Mouse (Mus musculus) 3T3-L1 (cell line): Measurements from ENCODE around the gene Dnhd1.
"Not testable (repeated sequence)": the region's sequence is repeated elsewhere in the genome, so short reads cannot be mapped to it uniquely, and the experiment has no call there.

Experiments
- DNase-seq: peaks from one replicate; pipeline ENCODE4 v3.0.0-alpha.2; 2015; ENCODE audit warnings: low read depth, low spot score

Dnhd1 gene

DNA sequence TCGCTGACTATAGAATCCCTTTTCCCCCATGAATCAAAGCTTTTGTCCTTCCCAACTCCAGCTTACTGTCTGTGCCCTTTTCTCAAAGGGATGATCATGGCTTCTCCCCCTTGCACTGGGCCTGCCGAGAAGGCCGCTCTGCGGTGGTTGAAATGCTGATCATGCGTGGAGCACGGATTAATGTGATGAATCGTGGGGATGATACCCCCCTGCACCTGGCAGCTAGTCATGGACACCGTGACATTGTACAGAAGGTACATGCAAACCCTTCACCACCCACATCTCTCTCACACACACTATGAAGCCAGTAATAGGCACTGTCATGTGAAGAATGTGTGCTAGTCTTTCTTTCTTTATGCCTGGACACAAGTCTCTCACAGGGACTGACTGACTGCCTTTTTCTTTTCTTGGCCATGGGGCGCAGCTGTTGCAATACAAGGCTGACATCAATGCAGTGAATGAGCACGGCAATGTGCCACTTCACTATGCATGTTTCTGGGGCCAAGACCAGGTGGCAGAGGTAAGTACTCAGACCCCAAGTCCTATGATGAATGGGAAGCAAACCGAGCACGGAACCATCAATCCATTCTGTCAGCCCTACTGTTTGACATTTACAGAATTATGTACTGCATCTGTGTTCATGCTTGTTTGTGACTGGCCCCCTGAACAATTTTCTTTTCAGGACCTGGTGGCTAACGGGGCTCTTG is 89.6 kb downstream of the Dnhd1 start:
- DNase-seq: no peak

DNA sequence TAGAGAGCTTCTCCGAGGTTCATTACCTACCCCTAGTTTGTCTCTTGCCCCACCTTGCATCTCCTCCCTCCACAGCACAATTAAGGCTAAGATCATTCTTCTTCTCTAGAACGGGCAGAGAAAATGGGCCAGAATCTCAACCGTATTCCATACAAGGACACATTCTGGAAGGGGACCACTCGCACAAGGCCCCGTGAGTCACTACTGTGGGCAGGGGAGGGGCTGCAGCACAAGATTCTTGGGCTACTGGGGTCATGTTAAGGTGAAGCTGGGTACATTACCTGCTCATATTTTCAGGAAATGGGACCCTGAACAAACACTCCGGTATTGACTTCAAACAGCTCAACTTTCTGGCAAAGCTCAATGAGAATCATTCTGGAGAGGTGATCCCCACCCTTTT is 90.2 kb downstream of the Dnhd1 start:
- DNase-seq: no peak

DNA sequence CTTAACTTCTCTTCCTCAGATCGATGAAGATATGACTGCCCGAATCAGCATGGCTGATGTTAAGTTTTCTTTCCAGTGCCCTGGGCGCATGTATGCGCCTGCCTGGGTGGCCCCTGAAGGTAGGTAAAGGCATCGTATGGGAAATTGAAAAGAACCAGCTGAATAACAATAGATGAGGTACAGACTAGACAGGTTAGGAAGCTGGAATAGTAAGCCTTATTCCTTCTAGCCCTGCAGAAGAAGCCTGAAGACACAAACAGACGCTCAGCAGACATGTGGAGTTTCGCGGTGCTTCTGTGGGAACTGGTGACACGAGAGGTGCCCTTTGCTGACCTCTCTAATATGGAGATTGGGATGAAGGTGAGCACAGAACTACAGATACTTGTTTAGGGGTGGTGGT is 91.4 kb downstream of the Dnhd1 start:
- DNase-seq: no peak

DNA sequence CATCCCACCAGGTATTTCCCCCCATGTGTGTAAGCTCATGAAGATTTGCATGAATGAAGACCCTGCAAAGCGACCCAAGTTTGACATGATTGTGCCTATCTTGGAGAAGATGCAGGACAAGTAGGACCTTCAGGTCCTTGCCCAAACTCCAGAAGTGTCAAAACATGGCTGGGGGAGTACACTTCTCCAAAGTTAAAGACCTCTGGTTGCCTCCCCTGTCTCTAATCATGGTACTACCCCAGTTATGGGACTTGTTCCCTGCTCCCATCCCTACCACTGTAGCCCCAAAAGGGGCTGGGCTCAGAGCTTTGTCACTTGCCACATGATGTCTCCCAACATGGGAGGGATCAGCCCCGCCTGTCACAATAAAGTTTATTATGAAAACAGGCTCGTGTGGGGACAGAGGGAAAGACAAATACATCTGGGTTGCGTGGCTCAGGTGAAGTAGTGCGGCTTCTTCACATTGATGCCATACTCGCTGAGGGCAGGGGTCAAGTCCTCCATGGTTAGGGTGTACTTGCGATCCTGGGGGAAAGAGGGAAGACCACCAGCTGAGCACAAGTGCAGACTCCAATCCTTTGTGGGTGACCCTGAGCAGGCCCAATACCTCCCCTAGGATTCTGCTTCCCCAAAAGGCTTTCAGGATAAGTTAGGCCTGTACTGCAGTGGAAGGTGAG is 92.0 kb downstream of the Dnhd1 start:
- not testable (repeated sequence) for DNase-seq

DNA sequence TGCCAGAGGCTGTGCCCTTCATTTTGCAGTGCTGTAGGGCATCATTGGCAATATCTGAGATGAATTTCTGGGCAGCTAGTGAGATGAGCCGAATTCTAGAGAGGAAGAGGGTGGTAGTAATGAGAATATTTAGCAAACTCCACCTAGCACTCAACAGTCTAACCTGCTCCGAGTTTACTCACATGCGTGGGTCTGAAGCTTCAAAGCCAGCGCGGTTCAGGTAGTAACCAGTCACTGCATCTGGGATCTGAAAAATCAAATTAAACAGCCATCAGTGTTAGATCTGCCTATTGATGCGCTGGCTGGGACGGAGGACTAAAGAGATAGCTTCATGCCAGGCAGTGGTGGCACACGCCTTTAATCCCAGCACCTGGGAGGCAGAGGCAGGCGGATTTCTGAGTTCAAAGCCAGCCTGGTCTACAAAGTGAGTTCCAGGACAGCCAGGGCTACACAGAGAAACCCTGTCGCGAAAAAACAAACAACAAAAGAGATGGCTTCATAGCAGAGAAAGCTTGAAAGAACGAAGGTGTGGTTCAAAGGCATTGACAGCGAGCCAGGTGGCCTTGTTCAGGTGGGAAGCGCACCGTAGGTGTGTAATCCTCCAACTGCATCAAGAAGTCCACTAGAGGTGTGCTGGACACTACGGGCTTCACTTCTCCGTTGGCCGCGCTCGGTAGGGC is 92.8 kb downstream of the Dnhd1 start:
- DNase-seq: not testable (repeated sequence)

DNA sequence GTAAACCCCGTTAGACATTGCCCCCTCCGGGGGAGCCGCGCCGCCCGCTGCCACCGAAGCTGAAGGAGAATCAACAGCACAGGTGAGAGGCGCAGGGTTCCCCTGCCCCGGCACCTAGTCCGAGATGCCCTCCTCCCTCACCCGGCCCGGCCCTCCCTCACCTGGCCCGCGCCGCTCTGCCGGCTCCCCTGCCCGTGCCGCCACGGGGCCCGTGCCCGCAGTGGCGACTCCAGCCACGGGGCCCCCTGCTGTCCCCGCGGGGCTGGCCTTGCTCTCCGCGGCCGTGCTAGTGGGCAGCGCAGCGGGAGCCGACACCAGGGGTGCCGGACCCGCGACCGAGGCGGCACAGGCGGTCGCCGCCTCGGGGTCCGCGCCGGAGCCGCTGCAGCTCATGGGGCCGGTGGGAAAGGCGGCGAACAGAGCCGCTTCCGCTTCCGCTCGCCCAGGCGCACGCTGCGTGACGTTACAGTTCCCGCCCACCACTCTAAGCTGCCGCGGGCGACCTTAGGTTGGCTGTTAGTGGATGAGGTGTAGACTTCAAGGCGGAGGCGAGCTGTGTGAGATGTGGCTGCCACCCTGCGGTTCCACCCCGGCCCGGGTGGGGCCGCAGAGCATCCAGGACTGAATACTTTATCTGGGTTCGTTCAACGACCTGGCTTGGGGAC is 93.4 kb downstream of the Dnhd1 start, which contains the start of gene Taf10:
Gene Taf10, minus strand, starts transcription at position 436 of the 665 bp plus-strand sequence.
- DNase-seq: peak; percentile 91

DNA sequence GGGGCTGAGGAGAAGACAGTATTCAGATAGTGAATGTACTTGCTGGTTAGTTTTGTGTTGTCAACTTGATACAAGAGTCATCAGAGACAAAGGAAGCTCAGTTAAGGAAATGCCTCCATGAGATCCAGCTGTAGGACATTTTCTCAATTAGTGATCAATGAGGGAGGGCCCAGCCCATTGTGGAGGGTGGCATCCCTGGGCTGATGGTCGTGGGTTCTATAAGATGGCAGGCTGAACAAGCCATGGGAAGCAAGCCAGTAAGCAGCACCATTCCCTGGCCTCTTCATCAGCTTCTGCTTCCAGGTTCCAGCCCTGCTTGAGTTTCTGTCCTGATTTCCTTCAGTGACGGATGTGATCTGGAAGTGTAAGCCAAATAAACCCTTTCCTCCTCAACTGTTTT is 97.1 kb downstream of the Dnhd1 start:
- DNase-seq: no peak

DNA sequence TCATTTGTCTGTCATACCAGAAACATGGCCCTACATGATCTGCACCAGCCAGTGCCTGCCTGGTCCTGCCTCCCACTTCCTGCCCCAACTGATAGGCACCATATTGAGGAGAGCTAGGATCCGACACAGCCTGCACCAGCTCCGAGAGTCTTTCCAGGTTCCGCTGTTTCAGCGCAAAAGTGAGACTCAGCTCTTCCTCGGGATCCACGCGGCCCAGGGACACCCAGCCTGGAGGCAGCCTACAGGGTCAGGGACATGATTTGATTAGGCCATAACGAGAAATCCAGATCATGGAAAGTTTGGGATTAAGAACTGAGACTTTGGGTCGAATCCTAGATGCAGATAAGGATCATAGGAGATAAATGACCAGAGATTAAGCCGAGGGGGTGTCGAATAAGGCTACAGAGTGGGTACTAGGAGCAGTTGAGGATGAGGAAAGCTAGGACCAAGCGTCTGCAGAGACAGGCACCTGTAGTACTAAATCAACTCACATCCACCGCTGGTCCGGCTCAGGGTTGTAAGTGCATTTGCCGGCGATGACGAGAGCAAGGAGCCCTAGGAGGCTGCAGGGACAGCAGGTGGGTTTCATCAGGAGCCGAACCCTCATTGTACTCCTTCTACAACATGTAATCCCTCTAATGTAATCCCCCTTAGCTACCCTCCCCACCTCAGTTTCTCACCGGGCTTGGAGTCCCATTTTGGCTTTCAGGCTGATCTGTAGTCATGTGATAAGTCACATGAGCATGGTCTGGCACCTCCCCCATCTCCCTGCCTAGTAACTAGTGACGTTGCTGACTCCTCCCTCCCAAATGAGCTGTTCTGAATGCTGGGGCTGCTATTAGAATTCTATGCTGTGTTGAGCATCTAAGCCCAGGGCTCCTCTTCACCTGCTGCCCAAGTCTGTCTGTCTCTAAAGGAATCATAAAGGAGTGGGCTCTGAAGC is 101.1 kb downstream of the Dnhd1 start, which contains the start of gene Tpp1:
Gene Tpp1, minus strand, starts transcription at position 745 of the 943 bp plus-strand sequence.
- DNase-seq: peak; percentile 96

DNA sequence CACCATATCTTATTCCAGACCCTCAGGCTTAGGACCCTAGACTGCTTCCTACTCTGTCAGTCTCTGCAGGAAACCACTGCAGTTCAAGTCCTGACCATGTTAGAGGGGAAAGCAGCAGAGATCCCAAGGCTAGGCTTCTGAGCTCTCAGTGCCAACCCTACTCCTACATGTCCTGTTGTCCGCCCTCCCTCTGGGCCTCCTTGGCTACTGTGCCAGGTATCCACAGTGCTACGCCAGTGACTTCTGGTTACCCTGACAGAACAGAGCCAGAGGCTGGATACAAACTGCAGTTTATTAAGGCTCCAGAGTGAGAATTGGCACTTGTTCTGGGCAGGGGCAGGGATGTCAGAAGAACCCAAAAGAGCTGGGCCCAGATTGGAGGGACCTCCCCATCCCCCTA is 102.1 kb downstream of the Dnhd1 start:
- no peak for DNase-seq

DNA sequence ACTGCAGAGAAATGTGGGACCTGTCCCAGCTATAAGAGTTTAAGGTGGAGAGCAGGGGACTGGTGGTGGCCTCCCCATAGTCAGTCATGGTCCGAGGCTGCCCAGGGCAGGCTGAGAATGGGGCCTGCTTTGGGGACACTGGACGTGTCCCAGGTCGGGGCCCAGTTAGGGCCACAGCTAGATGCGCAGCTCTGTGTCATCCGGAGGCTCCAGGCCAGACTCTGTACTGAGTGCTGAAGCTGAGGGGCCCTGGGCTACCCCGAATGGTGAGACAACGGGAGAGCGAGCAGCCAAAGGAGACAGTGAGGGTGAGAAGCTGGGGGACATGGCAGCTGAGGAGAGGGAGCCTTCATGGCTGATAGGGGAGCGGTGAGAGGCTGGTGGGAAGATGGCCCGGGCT is 102.7 kb downstream of the Dnhd1 start:
- no peak for DNase-seq

DNA sequence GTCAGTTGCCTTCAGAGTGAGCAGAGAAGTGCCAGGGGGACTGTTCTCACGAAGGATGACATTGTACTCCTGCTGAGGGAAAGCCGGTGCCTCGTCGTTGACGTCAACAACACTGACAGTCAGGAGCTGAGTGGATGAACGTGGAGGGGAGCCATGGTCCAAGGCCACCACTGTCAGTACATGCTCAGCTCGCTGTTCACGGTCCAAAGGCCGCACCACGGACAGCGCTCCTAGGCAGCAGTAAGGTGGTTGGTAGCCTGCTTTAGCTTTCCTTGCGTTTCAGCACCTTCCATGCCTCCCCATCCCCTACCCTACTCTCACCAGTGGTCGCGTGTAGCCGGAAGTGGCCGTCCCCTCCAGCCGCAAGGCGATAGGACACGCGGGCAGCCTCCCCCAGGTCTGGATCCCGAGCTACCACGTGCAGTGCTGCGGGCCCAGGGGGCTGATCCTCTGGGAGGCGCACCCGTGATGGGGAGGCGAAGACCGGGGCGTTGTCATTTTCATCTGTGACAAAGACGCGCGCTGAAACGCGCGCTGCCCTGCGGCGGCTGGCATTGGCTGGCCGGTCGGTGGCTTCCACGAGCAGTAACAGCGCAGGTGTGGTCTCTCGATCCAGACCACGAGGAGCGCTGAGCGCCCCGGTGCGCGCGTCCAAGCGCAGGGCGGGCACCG is 111.3 kb downstream of the Dnhd1 start:
- DNase-seq: no peak

DNA sequence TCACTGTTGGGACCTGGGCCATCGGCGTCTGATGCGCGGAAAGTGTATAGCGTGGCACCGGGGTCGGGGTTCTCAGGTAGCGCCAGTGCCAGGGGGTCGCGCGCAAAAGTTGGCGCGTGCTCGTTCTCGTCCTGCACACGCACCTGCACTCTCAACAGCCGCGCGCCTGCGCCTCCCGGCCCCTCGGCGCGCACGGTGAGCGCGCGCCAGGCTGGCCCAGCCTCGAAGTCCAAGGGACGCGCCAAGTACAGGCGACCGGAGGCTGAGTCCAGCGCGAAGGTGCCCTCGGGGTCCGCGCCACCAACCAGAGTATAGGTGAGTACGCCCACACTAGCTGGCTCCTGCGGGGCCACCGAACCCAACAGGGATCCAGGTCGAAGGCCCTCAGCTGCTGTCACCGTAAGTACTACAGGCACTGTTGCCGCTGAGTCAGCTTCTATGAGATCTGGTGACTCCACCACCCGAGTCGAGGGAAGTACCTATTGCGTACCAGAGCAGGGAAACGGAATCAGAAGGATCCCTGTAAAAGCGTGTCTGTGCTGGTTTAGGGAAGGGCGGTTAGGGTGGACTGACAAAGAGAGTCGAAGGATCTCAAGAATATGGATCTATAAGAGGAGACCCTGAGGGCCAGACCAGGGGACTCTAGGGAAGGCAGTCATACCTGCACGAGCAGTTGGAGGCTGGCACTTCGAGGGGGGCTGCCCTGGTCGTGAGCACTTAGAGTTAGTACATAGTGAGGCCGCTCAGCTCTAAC is 112.1 kb downstream of the Dnhd1 start:
- DNase-seq: no peak

DNA sequence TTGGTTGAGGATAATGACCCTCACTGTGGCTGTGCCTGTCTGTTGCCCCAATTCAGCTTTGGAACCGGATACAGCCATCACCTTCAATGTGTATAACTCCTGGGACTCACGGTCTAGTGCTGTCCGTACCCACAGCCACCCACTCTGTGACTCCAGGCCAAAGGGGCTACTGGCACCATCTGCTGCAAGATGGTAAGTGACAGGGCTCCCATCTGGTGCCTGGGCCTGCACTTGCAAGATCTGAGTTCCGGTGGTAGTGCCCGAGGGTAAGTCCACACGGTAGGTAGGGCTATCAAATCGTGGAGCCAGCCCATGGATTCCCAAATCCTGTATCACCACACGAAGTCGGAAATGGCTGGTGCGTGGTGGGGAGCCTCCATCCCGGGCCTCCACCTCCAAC is 113.7 kb downstream of the Dnhd1 start:
- DNase-seq: no peak

DNA sequence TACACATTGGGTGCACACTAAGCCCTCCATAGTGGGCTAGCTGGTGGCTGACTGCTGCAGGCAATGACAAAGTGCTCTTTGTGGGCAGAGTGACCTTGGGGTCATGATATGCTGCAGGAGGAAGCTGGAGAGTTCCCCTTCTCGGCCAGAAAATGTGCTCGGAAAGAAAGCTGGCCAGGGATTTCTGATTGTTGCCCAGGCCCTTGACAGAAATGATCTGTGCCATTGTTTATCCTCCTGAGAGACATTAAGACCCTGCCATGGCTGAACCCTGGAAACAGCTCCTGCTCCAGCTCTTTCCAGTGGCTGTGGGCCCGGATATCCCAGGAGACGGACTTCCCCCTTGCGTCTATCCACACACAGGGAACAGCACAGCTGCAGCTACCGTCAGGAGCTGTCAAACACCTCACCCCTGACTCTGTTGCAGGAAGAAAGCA is 117.1 kb downstream of the Dnhd1 start:
- no peak for DNase-seq

DNA sequence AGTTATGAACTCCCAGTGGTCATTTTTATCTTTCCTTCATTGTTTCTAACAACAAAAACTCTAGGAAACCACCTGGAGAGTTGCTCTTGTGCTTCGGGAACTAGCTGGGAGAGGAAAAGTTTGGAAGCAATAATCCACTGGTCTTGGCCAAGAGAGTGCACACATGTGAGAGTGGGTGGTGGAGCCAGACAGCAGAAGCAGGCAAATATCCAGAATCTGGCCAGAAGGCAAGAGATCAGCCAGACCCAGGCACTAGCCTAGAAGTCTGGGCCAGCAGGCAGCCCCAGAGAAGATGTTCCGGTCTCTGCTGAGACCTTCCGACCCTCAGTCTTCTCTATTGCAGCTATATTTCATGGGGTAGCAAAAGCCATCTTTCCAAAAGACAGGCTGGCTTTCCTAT is 119.3 kb downstream of the Dnhd1 start:
- DNase-seq: no peak
